Mouse (Mus musculus) cerebellum, adult 9-11 months (tissue): ENCODE measurements around the gene Hsf5.

Experiments
- DNase-seq: peaks from one replicate; pipeline ENCODE4 v3.0.0; 2022

Hsf5 gene

GRCm38 (mm10) chr11:87642865-87643264 lies 25.9 kb downstream of the Hsf5 start:
- no peak for DNase-seq

GRCm38 (mm10) chr11:87654693-87655092 lies 37.7 kb downstream of the Hsf5 start:
- DNase-seq = no peak

GRCm38 (mm10) chr11:87659216-87659615 lies 42.3 kb downstream of the Hsf5 start:
- DNase-seq = no peak

GRCm38 (mm10) chr11:87662407-87662806 lies 45.4 kb downstream of the Hsf5 start, which contains the start of gene Rnf43:
TSS of gene Rnf43 (plus strand) at chr11:87662722.
- peak; percentile 85 for DNase-seq

GRCm38 (mm10) chr11:87662822-87663221 lies 45.9 kb downstream of the Hsf5 start:
- DNase-seq = no peak

- DNase-seq = no peak
Measured at GRCm38 (mm10) chr11:87663948-87664347, 47.0 kb downstream of the Hsf5 start.

GRCm38 (mm10) chr11:87664521-87664920 lies 47.6 kb downstream of the Hsf5 start:
- DNase-seq = no peak

- no peak for DNase-seq
Measured at GRCm38 (mm10) chr11:87665224-87665623, 48.3 kb downstream of the Hsf5 start.

- no peak for DNase-seq
Measured at GRCm38 (mm10) chr11:87665658-87666057, 48.7 kb downstream of the Hsf5 start.

- no peak for DNase-seq
Measured at GRCm38 (mm10) chr11:87666256-87667035, 49.5 kb downstream of the Hsf5 start.

- no peak for DNase-seq
Measured at GRCm38 (mm10) chr11:87667107-87668090, 50.4 kb downstream of the Hsf5 start.

- DNase-seq = no peak
Measured at GRCm38 (mm10) chr11:87673282-87673681, 56.3 kb downstream of the Hsf5 start.

GRCm38 (mm10) chr11:87675606-87676005 lies 58.6 kb downstream of the Hsf5 start:
- no peak for DNase-seq

GRCm38 (mm10) chr11:87677756-87678155 lies 60.8 kb downstream of the Hsf5 start:
- DNase-seq = no peak

GRCm38 (mm10) chr11:87678545-87678944 lies 61.6 kb downstream of the Hsf5 start:
- no peak for DNase-seq

- no peak for DNase-seq
Measured at GRCm38 (mm10) chr11:87678976-87679375, 62.0 kb downstream of the Hsf5 start.

GRCm38 (mm10) chr11:87680786-87681185 lies 63.8 kb downstream of the Hsf5 start:
- DNase-seq = no peak

GRCm38 (mm10) chr11:87682096-87682495 lies 65.1 kb downstream of the Hsf5 start:
- DNase-seq = no peak

- DNase-seq = no peak
Measured at GRCm38 (mm10) chr11:87682838-87683571, 66.0 kb downstream of the Hsf5 start.

- DNase-seq = no peak
Measured at GRCm38 (mm10) chr11:87686407-87686806, 69.4 kb downstream of the Hsf5 start.

- no peak for DNase-seq
Measured at GRCm38 (mm10) chr11:87687246-87688225, 70.6 kb downstream of the Hsf5 start.
